ENCODE assay signal across 23 mouse cellular contexts in the genomic region with DNA sequence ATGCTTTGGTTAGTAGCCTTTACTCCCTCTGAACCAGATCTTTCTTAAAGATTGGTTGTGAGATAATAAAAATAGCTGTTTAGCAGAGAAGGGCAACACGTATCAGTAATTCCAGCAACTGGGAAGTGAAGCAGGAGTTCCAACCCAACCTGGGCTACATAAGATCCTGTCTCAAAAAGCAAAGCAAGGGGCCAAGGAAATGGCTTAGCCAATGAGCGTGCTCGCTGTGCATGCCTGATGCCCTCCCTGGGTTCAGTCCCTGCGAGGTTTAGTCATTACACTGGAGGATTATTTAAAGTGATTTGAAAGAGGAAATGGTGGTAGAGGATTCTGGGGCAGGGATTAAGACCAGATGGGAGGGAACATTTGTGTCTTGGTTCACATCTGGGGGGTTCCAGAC.
"Had no signal": no experiment of that assay in that cellular context is flagged by ENCODE, and none has a peak within 500 bp of the region (broad histone marks: within the 10 kb centered on the region; RNA-seq: fewer than 3 reads in every experiment).

No protein-coding gene starts in this region.

- ATAC-seq: hindbrain, postnatal 0 days; intestine, embryonic 16.5 days had no signal

- H3K27ac ChIP-seq: gastrocnemius, adult 2 months; heart, adult 2 months; hindbrain, embryonic 13.5 days; hindbrain, embryonic 15.5 days; hindbrain, postnatal 0 days; kidney, embryonic 15.5 days; kidney, postnatal 0 days; layer of hippocampus, adult 2 months; left cerebral cortex, adult 2 months; limb, embryonic 10.5 days; limb, embryonic 12.5 days; liver, embryonic 13.5 days had no signal

- H3K27me3 ChIP-seq: heart, embryonic 12.5 days; hindbrain, embryonic 13.5 days; hindbrain, embryonic 15.5 days; kidney, embryonic 15.5 days; limb, embryonic 12.5 days; liver, embryonic 13.5 days had no signal

- H3K9me3 ChIP-seq: heart, embryonic 12.5 days; hindbrain, embryonic 13.5 days; hindbrain, embryonic 15.5 days; kidney, embryonic 15.5 days; limb, embryonic 10.5 days; limb, embryonic 12.5 days; liver, embryonic 13.5 days had no signal

- H3K4me1 ChIP-seq: hindbrain, embryonic 13.5 days; hindbrain, embryonic 15.5 days had no signal

- H3K36me3 ChIP-seq: heart, embryonic 12.5 days; hindbrain, embryonic 13.5 days; hindbrain, embryonic 15.5 days; kidney, embryonic 15.5 days; limb, embryonic 10.5 days; limb, embryonic 12.5 days; liver, embryonic 13.5 days had no signal

- H3K4me2 ChIP-seq: heart, embryonic 12.5 days; hindbrain, embryonic 13.5 days; hindbrain, embryonic 15.5 days; kidney, embryonic 15.5 days; limb, embryonic 12.5 days; liver, embryonic 11.5 days; liver, embryonic 13.5 days had no signal

- DNase-seq: gastrocnemius, adult 2 months; gastrocnemius, postnatal 10 days; gastrocnemius, postnatal 25 days; heart, adult 2 months; heart, postnatal 10 days; kidney, adult 11 months; kidney, adult 2 months; kidney, adult 9 months; kidney, postnatal 14 days; kidney, postnatal 36 days; liver, embryonic 13.5 days had no signal

- H3K9ac ChIP-seq: heart, embryonic 12.5 days; hindbrain, embryonic 13.5 days; hindbrain, embryonic 15.5 days; kidney, embryonic 15.5 days; limb, embryonic 12.5 days; liver, embryonic 13.5 days had no signal

- H3K4me3 ChIP-seq: gastrocnemius, adult 2 months; heart, adult 2 months; heart, embryonic 12.5 days; hindbrain, embryonic 13.5 days; hindbrain, embryonic 15.5 days; kidney, embryonic 15.5 days; layer of hippocampus, adult 2 months; left cerebral cortex, adult 2 months; limb, embryonic 10.5 days; limb, embryonic 12.5 days; liver, embryonic 13.5 days had no signal
